Mouse (Mus musculus) lung, postnatal 0 days (tissue): ENCODE results near the gene Tomm20.

Source experiments
- CTCF ChIP-seq: IDR thresholded peaks from 2 replicates; pipeline ENCODE4 v1.5.1; 2016; ENCODE audit warnings: antibody characterized with exemption, mild to moderate bottlenecking
- EP300 ChIP-seq: IDR thresholded peaks from 2 replicates; pipeline ENCODE4 v1.6.1; 2016; ENCODE audit warnings: antibody characterized with exemption, mild to moderate bottlenecking, control low read depth

DNA sequence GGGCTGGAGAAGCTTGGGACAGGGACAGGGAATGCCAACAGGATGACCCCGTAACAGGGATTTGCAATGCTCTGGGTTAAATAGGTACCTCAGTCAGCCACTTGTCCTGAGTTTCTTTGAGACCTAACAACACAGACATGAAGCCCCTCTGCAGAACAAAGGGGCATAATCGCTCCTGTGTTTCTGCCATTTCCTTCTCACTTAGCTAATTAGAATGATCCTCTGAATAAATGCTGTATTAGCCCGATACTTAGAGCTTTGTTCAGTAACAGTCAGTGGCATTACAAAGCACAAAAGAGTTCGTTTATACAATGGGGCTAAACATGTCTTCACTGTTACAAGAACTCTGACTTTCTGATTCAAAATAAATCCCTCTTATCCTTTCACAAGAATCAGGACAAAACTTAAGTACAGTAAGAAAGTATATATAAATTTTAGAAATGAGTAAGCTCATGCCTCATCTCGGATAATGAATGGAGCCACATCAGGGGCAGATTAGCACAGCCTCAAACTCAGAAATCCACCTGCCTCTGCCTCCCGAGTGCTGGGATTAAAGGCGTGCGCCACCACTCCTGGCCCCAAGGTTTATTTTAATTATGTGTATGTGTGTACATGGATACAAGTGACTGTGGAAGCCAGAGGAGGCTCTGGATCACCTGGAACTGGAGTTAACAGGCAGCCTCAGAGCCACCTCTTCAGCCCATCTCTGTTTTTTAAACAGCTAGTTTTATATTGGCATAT is 31.1 kb upstream of the Tomm20 start:
- TF ChIP-seq CTCF (no peak), EP300 (no peak)
